Mouse (Mus musculus) stomach, embryonic 16.5 days (tissue): ENCODE measurements around the gene Gna15. TPM values are rescaled to one million over a fixed set of nuclear protein-coding genes. Genes with fewer than 3 reads are reported as not detected.
A peak's percentile ranks its signal among the peaks of the same experiment; 100 is the strongest.

ENCODE experiments used
- ATAC-seq: fragments of 200-750 bp; cut with Nextera tagmentation; 2 replicates; pipeline ENCODE4 v1.8.0; 2017; ENCODE audit warnings: moderate number of reproducible peaks, moderate TSS enrichment; ENCODE audit not compliant: insufficient read depth, low FRiP score
- H3K27ac ChIP-seq: fragments of 300-500 bp; sonication (generic); 2 replicates; pipeline ENCODE4 v1.5.1; 2014; ENCODE audit warnings: low read length
- H3K27me3 ChIP-seq: fragments of 300-500 bp; sonication (generic); 2 replicates; pipeline ENCODE4 v1.6.1; 2014; ENCODE audit warnings: low read length, control low read depth, mixed read lengths; ENCODE audit not compliant: control insufficient read depth, insufficient read depth
- H3K36me3 ChIP-seq: fragments of 300-500 bp; sonication (generic); 2 replicates; pipeline ENCODE4 v1.6.1; 2014; ENCODE audit warnings: low read length; ENCODE audit not compliant: control insufficient read depth, insufficient read depth
- H3K4me1 ChIP-seq: fragments of 300-500 bp; sonication (generic); 2 replicates; pipeline ENCODE4 v1.6.1; 2014; ENCODE audit warnings: low read length, control low read depth, mixed read lengths; ENCODE audit not compliant: control insufficient read depth, insufficient read depth
- H3K4me2 ChIP-seq: fragments of 300-500 bp; sonication (generic); 2 replicates; pipeline ENCODE4 v1.6.1; 2014; ENCODE audit warnings: low read depth, low read length, mixed read lengths
- H3K4me3 ChIP-seq: fragments of 300-500 bp; sonication (generic); replicated peaks from 2 replicates; pipeline ENCODE4 v1.5.1; 2014; ENCODE audit warnings: mild to moderate bottlenecking, low read length
- H3K9ac ChIP-seq: fragments of 300-500 bp; sonication (generic); 2 replicates; pipeline ENCODE4 v1.6.1; 2014; ENCODE audit warnings: low read length
- H3K9me3 ChIP-seq: fragments of 300-500 bp; sonication (generic); replicated peaks from 2 replicates; pipeline ENCODE4 v1.6.1; 2016; ENCODE audit warnings: low read length, control low read depth; ENCODE audit not compliant: control insufficient read depth
- WGBS: fragments of 180-500 bp; shearing (Covaris S2); extraction: QIAGEN DNeasy Blood & Tissue Kit; methylation state at CpG from one replicate; pipeline ENCODE4 v1.1.7; 2014; 5-methylcytosine and 5-hydroxymethylcytosine counted together
- polyA plus RNA-seq: library from polyadenylated mRNA; unstranded; fragments of >200 nt; fragmentation: Nextera tagmentation; extraction: Ambion mirVana; gene quantifications from 2 replicates; pipeline ENCODE4 v1.2.1, GENCODE M21; 2015

Gna15 gene
- polyA plus RNA-seq, 1 experiment from 2014 or later = 9.0 TPM

DNA sequence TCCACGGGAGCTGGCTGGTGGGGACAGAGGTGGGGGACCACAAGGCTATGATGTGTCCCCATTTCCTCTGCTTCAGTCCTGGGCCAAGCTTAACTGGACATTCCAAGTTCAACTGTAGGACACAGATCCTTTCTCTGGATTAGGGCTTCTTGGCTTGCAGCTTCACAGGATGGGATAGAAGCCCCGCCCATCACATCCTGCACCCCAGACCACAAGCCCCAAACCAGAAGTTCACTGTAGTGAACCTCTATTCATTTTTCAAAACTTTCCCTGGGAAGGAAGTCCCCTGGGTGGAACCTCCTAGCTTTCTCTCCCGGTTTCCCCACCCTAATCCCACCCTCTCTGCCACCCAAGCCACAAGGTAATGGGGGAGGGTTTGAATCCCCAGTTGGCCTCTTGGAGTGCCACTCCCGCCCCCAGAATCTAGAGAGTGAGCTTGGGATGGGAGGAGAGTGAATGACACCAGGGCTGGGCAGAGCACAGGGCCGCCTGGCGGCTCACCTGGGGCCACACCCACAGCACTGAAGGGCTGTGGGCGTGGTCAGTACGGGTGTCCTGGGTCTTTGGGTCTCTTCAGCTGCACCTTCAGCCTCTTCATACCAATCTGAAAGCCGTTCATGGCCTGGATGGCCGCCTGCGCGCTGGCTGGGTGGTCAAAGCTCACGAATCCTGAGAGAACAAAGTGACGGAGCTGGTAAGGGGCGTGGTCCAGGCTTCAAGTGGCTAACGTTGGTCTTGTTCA is 62.2 kb downstream of the Gna15 start:
- H3K36me3 ChIP-seq = no peaks in the 10 kb centered on the region
- peak overlapping the region; percentile 18 for H3K4me3 ChIP-seq
- H3K4me1 ChIP-seq = 0 out of 2 replicates have a peak, but pooled peaks cover 7% of the 10 kb centered on the region
- 7% methylated on average over 16 of the region's 16 CpGs for WGBS
- no peak for ATAC-seq
- H3K9me3 ChIP-seq = no peaks in the 10 kb centered on the region
- peaks cover 60% of the 10 kb centered on the region for H3K27me3 ChIP-seq
- H3K9ac ChIP-seq = no peak overlapping the region; the same call in 1 of the 2 replicates
- no peak overlapping the region for H3K27ac ChIP-seq
- H3K4me2 ChIP-seq = 0 out of 2 replicates have a peak overlapping the region, but pooled peaks have one; percentile 19

DNA sequence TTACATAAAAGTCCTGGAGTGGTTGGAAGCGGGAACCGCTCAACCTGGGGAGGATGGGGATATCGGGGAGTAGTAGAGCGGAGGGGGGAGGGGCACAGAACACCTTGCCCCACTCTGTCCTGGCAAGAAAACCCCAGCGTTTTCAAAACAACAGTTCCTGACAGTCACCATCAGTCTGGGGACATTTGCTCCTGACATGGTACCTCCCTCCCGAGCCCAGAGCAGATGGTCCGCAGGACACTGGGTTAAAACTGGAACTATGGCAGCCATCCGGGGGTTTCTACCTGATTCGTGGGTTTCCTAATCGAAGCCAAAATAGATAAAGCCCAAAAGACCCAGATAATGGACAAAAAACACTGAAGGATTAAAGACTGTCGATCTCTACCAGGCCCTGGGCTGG is 63.1 kb downstream of the Gna15 start:
- H3K27me3 ChIP-seq = peaks cover 68% of the 10 kb centered on the region
- no peak overlapping the region for H3K9ac ChIP-seq
- no peak overlapping the region for H3K4me2 ChIP-seq
- no peaks in the 10 kb centered on the region for H3K36me3 ChIP-seq
- ATAC-seq = no peak
- no peak overlapping the region for H3K27ac ChIP-seq
- no peaks in the 10 kb centered on the region for H3K9me3 ChIP-seq
- 0 out of 2 replicates have a peak, but pooled peaks cover 7% of the 10 kb centered on the region for H3K4me1 ChIP-seq
- WGBS = 48% methylated on average over 11 of the region's 11 CpGs
- H3K4me3 ChIP-seq = no peak overlapping the region

DNA sequence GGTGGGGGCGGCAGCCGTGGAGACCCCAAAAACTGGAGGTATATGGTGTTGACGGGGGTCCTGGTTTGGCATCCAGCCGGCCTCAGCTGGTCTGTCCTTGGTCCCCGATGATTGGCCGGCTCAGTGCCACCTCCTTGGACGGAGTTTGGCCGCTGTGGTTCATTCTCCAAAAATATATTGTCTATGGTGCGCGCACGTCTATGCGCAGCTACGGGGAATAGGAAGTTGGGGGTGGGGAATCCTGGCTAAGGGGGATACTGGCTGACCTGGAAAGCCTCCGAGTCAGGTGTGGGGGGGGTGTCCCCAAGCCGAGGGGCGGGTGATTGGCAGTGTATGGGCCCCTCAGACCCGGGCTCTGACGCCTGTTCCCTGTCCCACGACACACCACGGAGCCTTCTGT is 63.6 kb downstream of the Gna15 start:
- no peak for ATAC-seq
- H3K27ac ChIP-seq = no peak overlapping the region
- no peaks in the 10 kb centered on the region for H3K36me3 ChIP-seq
- no peak overlapping the region for H3K9ac ChIP-seq
- H3K4me3 ChIP-seq = no peak overlapping the region
- H3K9me3 ChIP-seq = no peaks in the 10 kb centered on the region
- 0 out of 2 replicates have a peak, but pooled peaks cover 7% of the 10 kb centered on the region for H3K4me1 ChIP-seq
- no peak overlapping the region for H3K4me2 ChIP-seq
- WGBS = 32% methylated on average over 20 of the region's 20 CpGs
- peaks cover 73% of the 10 kb centered on the region for H3K27me3 ChIP-seq

DNA sequence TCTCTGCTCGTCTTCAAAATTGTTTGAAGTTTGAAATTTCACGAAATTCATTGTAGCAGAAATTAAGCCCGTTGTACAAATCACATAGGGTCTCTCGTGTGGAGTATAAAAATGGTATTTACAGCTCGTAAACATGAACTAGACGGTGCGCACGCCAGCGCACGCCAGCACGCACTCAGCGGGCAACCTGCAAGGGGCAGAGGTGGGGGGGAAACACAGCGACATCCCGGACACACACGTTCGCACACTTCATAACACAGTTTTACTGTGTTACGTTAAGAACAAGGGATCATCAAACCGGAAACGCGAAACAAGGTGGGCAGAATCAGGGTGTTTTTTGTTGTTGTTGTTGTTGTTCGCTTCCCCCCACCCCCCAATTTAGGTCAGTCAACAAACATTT is 64.6 kb downstream of the Gna15 start:
- H3K36me3 ChIP-seq = no peaks in the 10 kb centered on the region
- no peak for ATAC-seq
- no peak overlapping the region for H3K9ac ChIP-seq
- H3K4me3 ChIP-seq = no peak overlapping the region
- peaks cover 73% of the 10 kb centered on the region for H3K27me3 ChIP-seq
- H3K4me1 ChIP-seq = 0 out of 2 replicates have a peak, but pooled peaks cover 7% of the 10 kb centered on the region
- whole genome bisulfite sequencing = 66% methylated on average over 21 of the region's 21 CpGs
- no peaks in the 10 kb centered on the region for H3K9me3 ChIP-seq
- H3K27ac ChIP-seq = no peak overlapping the region
- H3K4me2 ChIP-seq = no peak overlapping the region

DNA sequence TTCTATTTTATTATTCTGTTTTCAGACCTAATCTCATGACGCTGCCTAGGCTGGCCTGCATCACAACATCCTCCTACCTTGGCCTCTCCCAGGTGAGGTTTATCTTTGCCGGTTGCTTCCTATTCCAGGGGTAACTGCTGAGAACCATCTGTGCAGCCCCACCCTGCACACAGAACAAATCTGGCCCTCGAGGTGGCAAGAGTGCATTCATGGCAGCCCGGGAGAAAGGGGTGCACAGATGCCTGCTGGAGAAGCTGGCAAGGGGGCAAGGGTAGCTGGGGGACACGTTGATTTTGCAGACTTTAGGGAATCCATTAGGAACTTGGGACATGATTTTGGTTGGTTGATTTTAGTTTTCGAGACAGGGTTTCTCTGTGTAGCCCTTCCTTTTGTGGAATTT is 65.8 kb downstream of the Gna15 start:
- Histone ChIP-seq H3K9me3 (no peaks in the 10 kb centered on the region), H3K27me3 (peaks cover 75% of the 10 kb centered on the region), H3K9ac (no peak overlapping the region), H3K4me3 (no peak overlapping the region), H3K36me3 (no peaks in the 10 kb centered on the region), H3K4me1 (0 out of 2 replicates have a peak, but pooled peaks cover 5% of the 10 kb centered on the region), H3K4me2 (no peak overlapping the region), H3K27ac (no peak overlapping the region)
- WGBS = 69% methylated on average over 6 of the region's 6 CpGs
- ATAC-seq = no peak

DNA sequence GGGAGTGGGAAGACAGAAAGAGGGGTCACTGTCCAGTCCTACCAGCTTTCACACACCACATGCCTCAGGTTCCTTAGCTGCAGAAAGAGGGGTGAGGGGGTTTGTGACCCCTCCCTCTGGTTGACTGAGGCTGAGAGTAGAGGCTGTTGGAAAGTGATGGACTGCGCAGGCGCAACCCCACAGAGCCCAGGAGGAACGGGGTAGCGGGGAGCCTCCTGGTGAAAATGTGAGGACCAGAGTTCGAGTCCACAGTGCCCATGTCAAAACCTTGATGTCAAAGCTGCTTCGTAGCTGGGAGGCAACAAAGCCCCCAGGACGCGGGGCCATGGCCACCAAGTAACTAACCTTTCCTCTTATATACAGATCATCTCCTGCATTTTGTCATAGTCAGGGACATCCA is 66.4 kb downstream of the Gna15 start:
- no peak overlapping the region for H3K27ac ChIP-seq
- peaks cover 75% of the 10 kb centered on the region for H3K27me3 ChIP-seq
- H3K4me2 ChIP-seq = no peak overlapping the region
- H3K9ac ChIP-seq = no peak overlapping the region
- H3K4me3 ChIP-seq = no peak overlapping the region
- 77% methylated on average over 8 of the region's 8 CpGs for WGBS
- no peaks in the 10 kb centered on the region for H3K36me3 ChIP-seq
- no peaks in the 10 kb centered on the region for H3K9me3 ChIP-seq
- ATAC-seq = no peak
- H3K4me1 ChIP-seq = 0 out of 2 replicates have a peak, but pooled peaks cover 5% of the 10 kb centered on the region

DNA sequence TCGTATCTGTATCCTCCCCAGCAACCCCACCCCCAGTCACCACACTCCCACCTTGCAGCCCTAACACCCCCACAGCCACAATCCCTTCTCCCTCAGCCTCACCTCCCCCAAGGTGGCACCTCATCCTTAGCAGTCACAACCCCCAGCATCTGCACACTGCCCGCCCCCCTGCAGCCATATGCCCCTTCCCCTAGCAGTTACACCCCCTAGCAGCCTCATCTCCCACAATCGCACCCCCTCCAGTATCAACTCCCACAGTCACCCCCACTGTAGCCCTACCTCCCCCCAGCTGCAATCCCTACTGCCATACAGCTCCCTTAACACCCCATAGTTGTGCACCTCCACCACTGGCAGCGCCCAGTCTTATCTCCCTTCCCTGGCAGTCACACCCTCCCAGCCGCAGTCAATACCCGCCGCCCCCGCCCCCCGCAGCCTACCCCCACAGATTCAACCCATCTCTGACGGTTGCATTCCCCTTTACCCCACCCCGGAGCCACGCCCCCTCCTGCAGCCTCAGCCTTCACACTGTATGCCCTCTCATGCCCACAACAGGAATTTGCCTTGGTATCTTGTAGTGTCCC is 67.0 kb downstream of the Gna15 start:
- H3K27ac ChIP-seq = no peak overlapping the region
- ATAC-seq = no peak
- H3K36me3 ChIP-seq = no peaks in the 10 kb centered on the region
- WGBS = 31% methylated on average over 12 of the region's 12 CpGs
- H3K9me3 ChIP-seq = no peaks in the 10 kb centered on the region
- H3K27me3 ChIP-seq = peaks cover 75% of the 10 kb centered on the region
- no peak overlapping the region for H3K9ac ChIP-seq
- 0 out of 2 replicates have a peak, but pooled peaks cover 5% of the 10 kb centered on the region for H3K4me1 ChIP-seq
- H3K4me2 ChIP-seq = no peak overlapping the region
- H3K4me3 ChIP-seq = no peak overlapping the region

DNA sequence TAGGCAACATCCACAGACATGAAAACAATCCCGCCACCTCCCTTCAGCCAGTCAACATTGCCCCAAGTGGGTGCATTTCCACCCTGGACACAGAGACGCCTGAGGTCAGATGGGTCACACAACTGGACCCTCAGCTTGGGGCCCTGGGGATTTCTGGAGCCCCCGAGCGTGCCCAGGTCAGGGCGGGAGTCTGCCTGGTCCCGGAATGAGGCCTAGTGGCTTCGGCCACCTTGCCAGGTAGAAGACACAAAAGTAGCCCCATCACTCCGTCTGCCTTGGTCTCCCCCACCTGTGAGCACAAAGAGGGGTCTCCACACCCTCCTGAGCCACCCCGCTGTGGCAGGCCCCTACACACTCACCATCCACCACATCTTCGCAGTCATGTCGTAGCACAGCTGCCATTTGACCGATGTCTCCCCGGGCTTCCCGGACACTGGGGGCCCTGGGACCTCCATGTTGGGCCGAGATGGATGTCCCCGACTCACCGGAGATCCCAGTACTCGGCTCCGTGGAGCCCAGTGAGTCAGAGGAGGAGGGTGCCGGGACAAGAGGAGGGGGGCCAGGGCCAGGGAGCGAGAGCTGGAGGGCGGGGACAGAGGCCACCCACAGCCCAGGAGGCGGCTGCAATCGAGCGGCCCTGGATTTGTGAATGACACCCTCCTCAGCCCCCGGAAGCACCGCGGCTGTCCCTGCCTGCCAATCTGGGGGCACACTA is 68.7 kb downstream of the Gna15 start, which contains the start of gene Nfic:
Gene Nfic, minus strand, starts transcription at position 455 of the 715 bp plus-strand sequence.
- WGBS = 55% methylated on average over 28 of the region's 28 CpGs
- H3K27me3 ChIP-seq = peaks cover 76% of the 10 kb centered on the region
- no peaks in the 10 kb centered on the region for H3K9me3 ChIP-seq
- no peaks in the 10 kb centered on the region for H3K4me1 ChIP-seq
- H3K9ac ChIP-seq = no peak within 1 kb of the TSS
- no peaks in the 10 kb centered on the region for H3K36me3 ChIP-seq
- no peak within 1 kb of the TSS for H3K4me3 ChIP-seq
- H3K27ac ChIP-seq = no peak within 1 kb of the TSS
- no peak for ATAC-seq
- no peak within 1 kb of the TSS for H3K4me2 ChIP-seq

DNA sequence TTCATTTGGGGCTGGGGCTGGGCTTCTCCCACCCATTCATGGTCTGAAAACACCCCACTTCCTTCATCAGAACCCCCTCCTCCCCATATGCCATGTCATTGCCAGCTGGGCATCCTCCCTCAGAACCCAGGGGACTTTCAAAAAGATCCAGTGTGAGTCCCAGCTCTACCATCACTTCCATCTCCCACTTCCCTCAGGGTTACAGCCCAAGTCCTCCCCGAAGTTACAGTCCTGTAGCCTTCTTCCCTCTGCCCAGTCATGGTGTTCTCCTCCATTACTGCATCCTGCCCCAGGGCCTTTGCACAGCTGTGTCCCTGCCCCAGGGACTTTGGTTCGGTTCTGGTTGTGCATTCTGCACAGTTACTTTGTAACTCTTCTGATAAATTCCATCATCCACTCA is 69.9 kb downstream of the Gna15 start:
- H3K9ac ChIP-seq = no peak overlapping the region
- no peaks in the 10 kb centered on the region for H3K4me1 ChIP-seq
- no peak for ATAC-seq
- H3K27me3 ChIP-seq = peaks cover 64% of the 10 kb centered on the region
- no peak overlapping the region for H3K4me2 ChIP-seq
- H3K27ac ChIP-seq = no peak overlapping the region
- H3K4me3 ChIP-seq = no peak overlapping the region
- H3K9me3 ChIP-seq = no peaks in the 10 kb centered on the region
- H3K36me3 ChIP-seq = no peaks in the 10 kb centered on the region
- 72% methylated on average over 2 of the region's 2 CpGs for WGBS
